Mouse (Mus musculus) liver (tissue): Measurements from ENCODE around the gene Eef1akmt2.

Source experiments
- DNase-seq: peaks from one replicate; pipeline ENCODE4 v3.0.0-alpha.2; 2020; ENCODE audit warnings: mixed read lengths

Gene Eef1akmt2

GRCm38 (mm10) chr7:132859042-132859958 is 6.8 kb upstream of the Eef1akmt2 start, which contains the start of gene Abraxas2:
Gene Abraxas2, plus strand, starts transcription at chr7:132859225.
- peak; percentile 92 for DNase-seq

GRCm38 (mm10) chr7:132858043-132858608 is 5.7 kb upstream of the Eef1akmt2 start:
- no peak for DNase-seq

- no peak for DNase-seq
These were observed 3.6 kb upstream of the Eef1akmt2 start for GRCm38 (mm10) chr7:132856083-132856482.

- DNase-seq = no peak
These were observed 1.5 kb upstream of the Eef1akmt2 start for GRCm38 (mm10) chr7:132853946-132854345.

- no peak for DNase-seq
These were observed 888 bp upstream of the Eef1akmt2 start for GRCm38 (mm10) chr7:132853361-132853760.

GRCm38 (mm10) chr7:132843152-132843551 is 9.3 kb downstream of the Eef1akmt2 start:
- DNase-seq = no peak

- no peak for DNase-seq
These were observed 10.0 kb downstream of the Eef1akmt2 start for GRCm38 (mm10) chr7:132842455-132842854.

GRCm38 (mm10) chr7:132841287-132841686 is 11.2 kb downstream of the Eef1akmt2 start:
- no peak for DNase-seq

- DNase-seq = no peak
These were observed 21.5 kb downstream of the Eef1akmt2 start for GRCm38 (mm10) chr7:132830955-132831354.

- DNase-seq = no peak
These were observed 28.0 kb downstream of the Eef1akmt2 start for GRCm38 (mm10) chr7:132824346-132825022.

- DNase-seq = no peak
These were observed 28.6 kb downstream of the Eef1akmt2 start for GRCm38 (mm10) chr7:132823832-132824231.

- no peak for DNase-seq
These were observed 31.8 kb downstream of the Eef1akmt2 start for GRCm38 (mm10) chr7:132820692-132821091.

GRCm38 (mm10) chr7:132817056-132817455 is 35.4 kb downstream of the Eef1akmt2 start:
- no peak for DNase-seq

GRCm38 (mm10) chr7:132816528-132816927 is 35.9 kb downstream of the Eef1akmt2 start:
- no peak for DNase-seq

GRCm38 (mm10) chr7:132815081-132815480 is 37.4 kb downstream of the Eef1akmt2 start:
- DNase-seq = no peak

GRCm38 (mm10) chr7:132814089-132814450 is 38.4 kb downstream of the Eef1akmt2 start:
- no peak for DNase-seq

- DNase-seq = peak; percentile 58
These were observed 38.9 kb downstream of the Eef1akmt2 start, which contains the start of gene Fam53b for GRCm38 (mm10) chr7:132813416-132814088. Gene Fam53b, minus strand, starts transcription at chr7:132813886.

GRCm38 (mm10) chr7:132812619-132813415 is 39.7 kb downstream of the Eef1akmt2 start:
- peak; percentile 63 for DNase-seq

GRCm38 (mm10) chr7:132811716-132812618 is 40.5 kb downstream of the Eef1akmt2 start:
- peak; percentile 53 for DNase-seq

- DNase-seq = peak; percentile 93
These were observed 41.6 kb downstream of the Eef1akmt2 start for GRCm38 (mm10) chr7:132810879-132811278.

- no peak for DNase-seq
These were observed 42.1 kb downstream of the Eef1akmt2 start for GRCm38 (mm10) chr7:132810368-132810767.
